Mouse (Mus musculus) c-Kit-positive CD71-positive TER-119-positive erythroid progenitor cells, embryonic 14.5 days (primary cell): ENCODE measurements around the gene Ltv1.

Source experiments
- DNase-seq: peaks from one replicate; pipeline ENCODE4 v3.0.0-alpha.2; 2013; ENCODE audit warnings: low spot score

Gene Ltv1

GRCm38 (mm10) chr10:13192731-13193351 is at the start of gene Ltv1:
Ltv1 (minus strand) TSS chr10:13193168.
- peak; percentile 91 for DNase-seq

GRCm38 (mm10) chr10:13240431-13240830 is 47.5 kb upstream of the Ltv1 start:
- DNase-seq = no peak

GRCm38 (mm10) chr10:13238188-13238587 is 45.2 kb upstream of the Ltv1 start:
- DNase-seq = no peak

GRCm38 (mm10) chr10:13236866-13237265 is 43.9 kb upstream of the Ltv1 start:
- DNase-seq = no peak

- DNase-seq = no peak
These were observed 41.5 kb upstream of the Ltv1 start for GRCm38 (mm10) chr10:13234503-13234902.

GRCm38 (mm10) chr10:13233941-13234340 is 41.0 kb upstream of the Ltv1 start:
- no peak for DNase-seq

- DNase-seq = no peak
These were observed 40.2 kb upstream of the Ltv1 start for GRCm38 (mm10) chr10:13233143-13233622.

- no peak for DNase-seq
These were observed 39.6 kb upstream of the Ltv1 start for GRCm38 (mm10) chr10:13232443-13233142.

- no peak for DNase-seq
These were observed 37.7 kb upstream of the Ltv1 start for GRCm38 (mm10) chr10:13230716-13231115.

- no peak for DNase-seq
These were observed 32.6 kb upstream of the Ltv1 start for GRCm38 (mm10) chr10:13225377-13226063.

- DNase-seq = no peak
These were observed 29.2 kb upstream of the Ltv1 start for GRCm38 (mm10) chr10:13222135-13222534.

- DNase-seq = no peak
These were observed 27.1 kb upstream of the Ltv1 start for GRCm38 (mm10) chr10:13220061-13220460.

- no peak for DNase-seq
These were observed 21.0 kb upstream of the Ltv1 start for GRCm38 (mm10) chr10:13213956-13214355.

- DNase-seq = no peak
These were observed 19.9 kb upstream of the Ltv1 start for GRCm38 (mm10) chr10:13212829-13213228.

- no peak for DNase-seq
These were observed 19.4 kb upstream of the Ltv1 start for GRCm38 (mm10) chr10:13212326-13212725.

- no peak for DNase-seq
These were observed 17.1 kb upstream of the Ltv1 start for GRCm38 (mm10) chr10:13209930-13210637.

- no peak for DNase-seq
These were observed 16.5 kb upstream of the Ltv1 start for GRCm38 (mm10) chr10:13209506-13209905.

- no peak for DNase-seq
These were observed 16.1 kb upstream of the Ltv1 start for GRCm38 (mm10) chr10:13209061-13209460.

- DNase-seq = peak; percentile 64
These were observed 8.8 kb upstream of the Ltv1 start for GRCm38 (mm10) chr10:13201741-13202293.

GRCm38 (mm10) chr10:13200862-13201261 is 7.9 kb upstream of the Ltv1 start:
- no peak for DNase-seq

- DNase-seq = no peak
These were observed 6.3 kb upstream of the Ltv1 start for GRCm38 (mm10) chr10:13199234-13199633.

GRCm38 (mm10) chr10:13196872-13197507 is 4.0 kb upstream of the Ltv1 start:
- DNase-seq = no peak
